Mouse (Mus musculus) layer of hippocampus, adult 11-12 months (tissue): ENCODE data around the gene Kif1a.

ENCODE experiments used
- DNase-seq: peaks from one replicate; pipeline ENCODE4 v3.0.0; 2022; ENCODE audit warnings: low spot score

Gene Kif1a

DNA sequence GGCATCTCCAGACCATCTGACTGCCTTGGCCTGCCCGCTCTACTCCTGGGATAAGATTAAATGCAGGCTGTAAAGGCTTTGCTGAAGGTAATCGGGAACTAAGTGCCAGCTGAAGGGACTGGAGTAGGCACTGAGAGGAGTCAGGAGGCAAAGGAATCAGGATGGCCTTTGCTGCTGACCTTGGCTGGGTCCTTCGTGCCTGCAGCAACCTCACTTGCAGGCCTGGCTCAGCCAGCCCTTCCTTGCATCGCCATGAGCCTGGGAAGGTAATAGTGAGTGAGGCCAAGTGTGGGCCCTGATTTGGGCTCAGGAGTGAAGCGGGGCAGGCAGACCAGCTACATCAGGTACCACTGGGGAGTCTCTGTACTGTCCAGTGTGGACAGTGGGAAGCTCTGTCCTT is 2.8 kb downstream of the Kif1a start:
- DNase-seq = no peak

DNA sequence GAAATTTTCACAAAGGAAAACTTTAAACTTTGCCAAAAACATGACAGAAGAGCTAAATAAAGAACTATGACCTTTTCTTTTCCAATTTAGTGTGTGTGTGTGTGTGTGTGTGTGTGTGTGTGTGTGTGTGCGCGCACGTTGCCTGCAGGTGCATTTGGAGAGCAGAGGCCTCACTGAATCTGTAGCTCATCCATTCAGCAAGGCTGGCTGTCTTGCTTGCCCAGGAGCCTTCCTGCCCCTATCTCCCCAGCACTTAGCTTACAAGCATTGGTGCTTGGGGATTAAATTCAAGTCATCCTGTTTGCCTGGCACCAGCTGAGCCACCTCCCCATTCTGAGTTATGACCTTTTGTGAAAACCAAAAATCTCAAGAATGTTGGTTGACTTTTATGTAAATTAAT is 9.2 kb downstream of the Kif1a start:
- no peak for DNase-seq

DNA sequence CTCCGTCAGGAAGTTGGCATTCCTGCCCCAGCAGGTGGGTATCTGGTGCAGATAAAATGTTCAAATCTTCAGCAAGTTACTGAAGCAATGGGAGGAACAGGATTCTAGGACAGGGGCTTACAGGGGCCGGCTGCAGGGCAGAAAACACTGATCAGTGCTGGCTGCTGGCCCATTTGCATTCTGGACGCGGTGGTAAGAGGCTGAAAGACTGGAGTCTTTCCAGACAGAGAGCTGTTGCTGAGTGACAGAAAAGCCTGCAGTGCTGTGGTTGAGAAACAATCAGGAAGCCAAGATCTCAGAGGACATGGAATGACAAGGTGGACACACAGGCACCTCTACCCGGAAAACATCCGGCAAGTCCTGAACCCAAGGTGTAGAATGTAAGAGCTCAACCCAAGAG is 16.6 kb downstream of the Kif1a start:
- no peak for DNase-seq

DNA sequence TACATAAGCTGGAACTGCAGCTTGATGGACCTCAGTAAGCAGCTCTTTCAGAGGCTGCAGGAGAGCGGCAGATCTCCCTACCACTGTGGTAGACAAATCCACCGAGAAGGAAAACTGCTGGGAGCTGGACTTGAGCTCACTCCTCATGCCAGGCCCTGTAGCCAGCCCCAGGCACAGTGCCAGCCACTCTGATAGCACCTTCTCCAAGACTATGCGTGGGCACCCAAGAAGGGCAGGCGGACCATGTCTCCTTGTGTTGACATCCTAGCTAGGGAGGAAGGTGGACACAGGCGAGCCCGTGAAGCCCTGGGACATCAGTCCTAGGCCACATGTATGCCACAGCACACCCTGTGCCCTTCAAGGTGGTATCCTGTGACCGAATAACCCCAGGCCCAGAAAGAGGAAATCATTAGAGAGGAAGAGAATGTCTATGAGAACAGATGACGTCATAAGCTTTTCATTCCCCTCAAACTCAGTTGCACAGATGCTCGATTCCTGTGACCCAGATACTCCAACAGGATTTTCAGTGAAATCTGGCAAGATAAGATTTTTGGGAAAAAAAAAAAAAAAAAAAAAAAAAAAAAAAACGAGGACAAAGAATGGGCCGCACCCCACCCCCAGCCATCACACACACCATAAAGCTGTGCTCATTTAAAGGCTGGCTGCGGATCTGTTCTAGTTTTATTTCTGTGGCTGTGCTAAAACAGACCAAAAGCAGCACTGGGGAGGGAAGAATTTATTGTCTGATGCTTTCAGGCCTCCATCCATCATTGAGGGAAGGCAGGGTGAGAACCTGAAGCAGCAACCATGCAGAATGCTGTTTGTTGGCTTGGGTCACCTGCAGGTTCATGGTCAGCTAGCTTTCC is 18.1 kb downstream of the Kif1a start:
- no peak for DNase-seq

DNA sequence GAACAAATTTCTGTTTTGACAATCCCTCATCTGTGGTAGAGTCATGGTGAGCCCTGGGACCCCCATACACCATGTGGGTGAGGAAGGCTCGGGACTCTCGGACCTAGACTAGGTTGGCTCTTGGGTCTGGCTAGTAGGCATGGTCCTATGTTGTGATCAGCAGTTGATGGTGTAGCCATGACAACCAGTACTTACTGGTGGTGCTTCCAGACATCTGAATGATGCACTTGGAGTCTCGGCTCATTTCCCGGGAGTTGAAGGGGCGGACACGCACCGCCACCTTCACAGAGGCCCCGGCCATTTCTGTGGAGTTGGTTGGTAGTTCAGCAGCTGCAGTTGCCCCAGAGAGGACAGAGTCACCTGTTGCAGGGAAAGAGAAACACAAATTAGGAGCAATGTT is 19.6 kb downstream of the Kif1a start:
- no peak for DNase-seq

DNA sequence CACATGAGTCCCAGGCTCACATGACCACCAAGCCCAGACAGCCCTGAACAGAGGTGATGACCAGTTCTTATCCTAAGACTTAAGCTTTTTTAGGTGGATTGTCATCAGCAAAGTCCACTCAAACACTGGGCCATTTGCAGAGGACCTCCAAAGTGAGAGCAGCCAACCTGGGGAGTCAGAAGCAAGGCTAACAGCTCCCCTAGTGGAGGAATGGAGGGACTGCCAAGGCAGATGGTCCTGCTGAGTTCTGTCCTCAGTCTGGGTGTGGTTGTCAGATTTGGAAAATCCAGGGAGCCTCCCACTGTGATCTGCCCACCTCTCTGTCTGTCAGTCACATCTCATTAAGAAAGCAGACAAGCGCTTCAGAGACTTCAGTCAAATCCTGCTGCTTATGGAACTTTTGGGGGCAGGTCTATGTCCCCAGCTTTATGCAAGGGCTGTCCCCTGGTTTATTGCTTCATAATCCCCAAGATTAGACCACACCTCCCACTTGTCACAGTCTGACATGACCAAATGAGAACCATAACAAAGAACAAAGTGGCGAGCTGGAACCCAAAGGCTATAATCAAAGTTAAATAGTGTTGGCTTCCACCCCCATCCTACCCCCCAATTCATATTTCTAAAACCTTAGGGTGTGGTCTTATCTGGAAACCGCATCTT is 20.7 kb downstream of the Kif1a start:
- DNase-seq = peak; percentile 74

DNA sequence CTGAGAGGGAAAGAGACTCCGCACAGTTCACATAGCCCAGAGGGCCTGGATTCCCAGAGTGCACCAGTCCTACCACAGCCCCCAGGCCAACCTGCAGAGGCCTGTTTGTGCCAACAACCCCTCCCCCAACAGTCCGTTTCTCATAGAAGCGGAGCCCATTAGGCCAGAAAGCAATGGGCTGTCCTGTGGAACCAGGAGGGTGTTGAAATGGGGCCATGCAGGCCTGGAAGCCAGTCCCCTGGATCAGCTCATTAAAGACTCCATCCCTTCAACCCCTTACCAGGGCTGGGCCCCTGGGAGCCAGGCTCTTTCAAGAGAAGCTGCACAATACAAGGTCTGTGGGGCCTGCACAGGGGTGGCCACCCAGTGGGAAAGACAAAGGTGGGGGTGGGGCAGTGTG is 22.1 kb downstream of the Kif1a start:
- DNase-seq = no peak

DNA sequence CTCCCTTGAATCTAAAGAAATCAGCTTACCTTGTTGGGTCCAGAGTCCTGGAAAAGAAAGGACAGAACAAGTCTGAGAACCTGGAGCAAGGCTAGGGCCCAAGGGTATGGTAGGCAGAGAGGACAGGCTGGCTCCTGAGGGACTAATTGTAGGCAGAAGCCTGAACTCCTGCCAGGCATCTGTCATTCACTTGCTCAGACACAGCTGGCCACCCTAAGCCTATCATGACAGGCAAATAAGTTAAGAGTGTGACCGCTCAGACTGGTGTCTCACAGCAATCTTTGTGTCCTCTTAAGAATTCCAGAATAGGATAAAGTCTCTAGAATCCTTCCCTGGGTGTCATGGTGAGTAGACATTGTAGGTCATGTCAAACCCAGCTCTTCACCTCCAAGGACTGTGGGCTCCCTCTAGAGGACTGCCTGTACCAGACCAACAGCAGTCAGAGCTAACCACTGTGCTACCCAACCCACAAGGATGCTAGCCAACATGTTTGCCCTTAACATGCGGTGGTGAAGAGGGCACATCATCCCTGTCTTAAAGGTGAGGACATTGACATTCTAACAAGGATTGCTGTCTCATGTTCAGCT is 29.4 kb downstream of the Kif1a start:
- no peak for DNase-seq

DNA sequence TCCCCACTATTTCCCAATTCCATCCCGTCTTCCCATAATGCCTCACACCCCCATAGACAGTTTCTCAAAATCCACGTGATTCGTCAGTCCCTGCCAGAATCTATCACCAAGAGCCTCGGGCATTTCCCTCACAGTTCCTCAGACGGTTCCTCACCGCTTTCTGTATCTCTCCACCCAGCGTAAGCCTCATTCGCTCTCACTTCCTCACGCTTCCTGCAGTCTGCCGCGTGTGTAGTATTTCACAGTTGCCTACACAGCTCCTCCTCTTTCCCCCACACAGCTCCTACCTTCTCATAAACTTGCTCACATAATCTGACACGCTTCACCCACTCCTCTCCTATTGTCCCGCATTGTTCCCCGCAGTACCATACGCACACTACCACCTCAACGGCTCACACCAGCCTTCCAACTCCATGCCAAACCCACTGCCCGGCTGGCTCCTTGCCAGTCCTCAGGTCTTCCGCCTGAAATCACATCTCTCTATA is 30.2 kb downstream of the Kif1a start:
- DNase-seq = no peak

DNA sequence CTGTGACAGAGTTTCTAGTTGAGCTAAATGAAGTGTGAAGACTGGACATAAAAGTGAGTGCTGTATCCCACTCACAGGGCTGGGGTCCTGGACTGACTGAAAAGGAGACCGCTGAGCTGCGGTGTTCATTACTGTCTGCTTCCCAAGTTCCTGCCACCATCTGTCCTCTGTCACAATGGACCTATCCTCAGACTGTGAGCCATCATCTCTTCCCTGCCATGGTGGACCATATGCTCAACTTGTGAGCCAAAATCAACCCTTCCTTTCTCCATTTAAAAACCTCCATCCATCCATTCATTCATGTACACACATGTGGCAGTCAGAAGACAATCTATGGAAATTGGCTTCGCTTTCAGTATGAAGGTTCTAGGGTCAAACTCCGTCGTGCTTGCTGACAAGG is 30.9 kb downstream of the Kif1a start:
- no peak for DNase-seq

DNA sequence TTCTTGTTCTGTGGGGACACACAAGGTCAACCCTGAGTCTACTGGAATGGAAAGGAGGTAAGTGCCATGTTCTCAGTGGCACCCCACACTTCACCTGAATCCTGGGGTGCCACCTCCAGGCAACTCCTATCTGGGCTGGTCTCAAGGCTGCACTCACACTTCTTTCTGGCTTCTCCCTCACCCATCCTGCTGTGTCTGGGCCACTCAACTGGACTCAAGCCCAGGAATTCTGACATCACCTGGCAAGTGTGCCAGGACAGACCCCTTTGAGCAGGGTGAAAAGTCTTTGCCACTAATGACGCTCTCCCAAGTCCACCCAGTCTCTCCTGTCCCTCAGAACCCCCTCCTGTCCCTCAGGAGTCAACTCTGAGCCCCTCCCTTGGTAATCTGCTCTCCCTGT is 33.2 kb downstream of the Kif1a start:
- no peak for DNase-seq

DNA sequence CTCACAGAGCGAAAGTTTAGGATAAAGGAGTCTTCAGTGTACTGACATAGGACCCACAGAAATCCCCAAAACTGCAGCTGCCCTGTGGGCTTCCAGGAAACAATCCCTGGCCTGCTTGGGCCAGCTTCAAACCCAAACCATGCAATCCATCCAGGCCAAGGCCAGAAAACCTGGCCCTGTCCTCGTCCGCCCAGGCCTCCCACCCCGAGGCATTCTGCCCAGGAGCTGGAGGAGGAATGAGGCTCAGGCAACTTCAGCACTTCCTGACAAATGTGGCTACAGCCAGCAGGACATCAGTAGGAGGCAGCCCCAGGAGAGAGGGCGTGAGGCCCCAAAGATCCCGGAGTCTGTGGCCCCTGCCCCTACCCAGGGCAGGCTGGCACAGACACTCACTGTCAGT is 36.1 kb downstream of the Kif1a start:
- DNase-seq = no peak

DNA sequence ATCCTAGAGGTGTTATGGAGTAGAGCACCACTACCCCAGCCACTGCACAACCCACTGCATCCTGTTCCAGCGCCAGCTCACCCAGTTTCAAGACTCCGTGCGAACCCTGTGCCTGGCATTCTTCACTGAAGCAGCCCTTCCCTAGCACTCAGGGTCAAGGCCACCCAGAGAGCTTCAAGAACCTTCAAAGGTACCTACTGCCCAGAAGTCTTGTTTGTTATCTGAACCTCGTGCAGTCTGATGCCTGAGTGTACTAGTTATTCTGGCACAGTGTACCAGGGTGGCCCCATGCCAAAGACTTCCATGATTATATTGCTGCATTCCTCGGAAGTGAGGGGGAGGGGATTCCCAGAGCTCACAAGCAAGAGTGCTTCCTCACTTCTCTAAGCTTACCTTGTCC is 38.1 kb downstream of the Kif1a start:
- DNase-seq = peak; percentile 43

DNA sequence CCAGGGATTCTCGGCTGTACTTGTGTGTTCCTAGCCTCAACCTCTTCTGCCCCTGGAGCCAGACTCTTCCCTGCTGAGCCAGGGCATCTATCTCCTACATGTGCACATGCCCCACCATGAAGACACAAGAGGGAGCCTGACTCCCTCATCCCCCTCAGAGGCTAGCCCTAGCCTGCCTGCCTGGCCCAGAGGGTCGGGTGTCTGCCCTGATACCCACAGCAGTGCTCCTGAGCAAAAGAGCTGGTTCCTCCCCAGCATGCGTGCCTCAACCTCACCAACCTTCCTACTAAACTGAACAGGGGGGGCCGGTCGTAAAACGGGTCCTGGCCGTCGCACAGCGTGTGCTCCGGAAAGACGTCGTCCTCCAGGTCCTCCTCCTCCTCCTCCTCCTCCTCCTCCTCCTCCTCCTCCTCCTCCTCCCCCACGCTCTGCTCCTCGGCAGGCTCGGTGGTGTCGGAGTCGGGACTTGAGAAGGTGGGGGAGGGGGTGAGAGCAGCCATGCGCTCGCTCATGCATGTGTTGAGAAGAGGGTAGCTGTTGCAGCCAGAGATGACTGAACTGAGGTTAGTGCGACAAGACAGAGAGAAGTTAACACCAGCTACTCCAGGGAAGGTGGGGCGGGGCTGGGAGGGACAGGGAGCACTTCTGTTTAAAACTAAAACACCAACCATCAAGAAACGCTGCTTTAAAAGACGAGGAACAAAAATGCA is 50.5 kb downstream of the Kif1a start:
- DNase-seq = no peak

DNA sequence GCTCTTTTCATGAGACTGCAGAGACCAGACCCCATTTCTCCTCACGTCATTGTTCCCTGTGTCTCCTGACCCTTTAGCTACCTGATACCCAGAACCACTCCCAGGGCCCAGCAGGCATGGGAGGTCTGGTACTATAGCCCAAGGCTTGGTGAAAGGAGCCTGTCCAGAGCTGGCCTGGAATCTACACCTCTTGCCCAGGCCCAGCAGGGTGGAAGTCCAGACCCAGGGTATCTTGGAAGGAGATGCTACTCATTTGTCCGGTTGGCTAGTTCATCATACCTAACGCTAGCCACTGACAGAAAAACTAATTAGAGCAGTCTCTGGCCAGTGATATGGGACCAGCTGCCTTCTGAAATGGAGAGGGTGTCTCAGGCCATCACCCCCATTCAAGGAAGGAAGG is 51.7 kb downstream of the Kif1a start:
- no peak for DNase-seq

DNA sequence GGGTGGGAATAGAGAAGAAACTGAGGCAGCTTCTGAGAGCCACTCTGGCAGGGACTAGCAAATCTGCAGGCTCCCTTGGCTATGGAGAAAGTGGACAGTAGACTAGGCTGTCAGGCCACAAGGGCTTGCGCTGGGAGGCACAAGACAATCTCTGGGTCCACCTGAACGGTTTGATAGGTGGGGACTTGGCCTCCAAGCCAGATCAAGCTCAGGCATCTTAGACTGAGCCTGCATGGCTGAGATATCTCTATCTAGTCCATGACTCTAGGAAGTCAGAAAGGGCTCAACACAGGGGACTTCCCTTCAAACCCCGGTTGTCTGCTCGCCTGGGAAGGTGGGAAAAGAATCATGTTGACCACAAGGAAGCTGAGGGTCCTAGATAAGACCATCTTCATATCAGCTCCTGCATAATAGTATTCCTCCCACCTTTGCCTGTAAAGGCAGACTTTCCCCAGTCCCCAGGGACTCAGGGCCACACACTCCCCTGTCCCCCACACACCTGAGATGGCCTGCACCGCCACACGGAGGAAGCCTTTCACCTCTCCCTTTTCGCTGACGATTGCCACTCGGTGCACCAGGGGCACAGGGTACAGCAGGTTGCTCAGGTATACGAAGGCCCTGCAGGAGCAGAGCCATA is 55.5 kb downstream of the Kif1a start:
- DNase-seq = no peak

DNA sequence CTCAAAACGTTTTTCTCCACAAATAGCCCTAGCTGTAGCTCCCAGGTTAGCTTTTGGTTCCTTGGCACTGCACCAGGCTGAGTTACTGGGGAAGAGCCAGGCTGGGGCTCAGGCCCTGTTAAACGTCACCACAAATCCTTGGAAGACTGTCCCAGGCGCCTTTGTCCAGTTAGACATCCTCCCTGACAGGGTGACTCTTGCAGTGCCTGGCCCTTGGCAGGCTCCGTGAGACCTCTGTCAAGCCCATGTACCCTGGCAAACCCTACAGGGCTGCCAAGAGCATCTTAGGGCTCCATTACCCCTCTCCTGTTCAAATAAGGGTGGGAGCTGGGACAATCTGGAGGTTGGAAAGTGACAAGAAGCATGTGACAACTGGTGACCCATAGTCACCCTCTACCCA is 65.8 kb downstream of the Kif1a start:
- no peak for DNase-seq

DNA sequence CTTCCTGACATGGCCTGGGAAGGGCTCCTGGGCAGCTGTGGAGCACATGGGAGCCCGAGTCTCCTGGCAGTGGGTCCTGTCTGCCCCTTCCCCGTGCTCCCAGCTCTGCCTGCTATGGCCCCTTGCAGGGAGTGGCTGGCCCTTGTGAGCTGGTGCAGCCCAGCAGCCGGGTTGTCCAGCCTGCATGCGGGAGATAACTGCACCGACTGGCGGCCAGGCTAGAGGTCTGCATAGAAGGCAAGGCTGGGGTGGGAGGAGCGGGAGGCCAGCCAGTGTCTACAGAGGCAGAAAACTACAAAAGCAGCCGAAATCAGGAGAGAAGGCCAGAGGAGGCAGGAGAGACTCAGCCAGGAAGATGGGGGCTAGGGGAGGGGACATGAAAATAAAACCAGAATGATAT is 67.8 kb downstream of the Kif1a start:
- no peak for DNase-seq

DNA sequence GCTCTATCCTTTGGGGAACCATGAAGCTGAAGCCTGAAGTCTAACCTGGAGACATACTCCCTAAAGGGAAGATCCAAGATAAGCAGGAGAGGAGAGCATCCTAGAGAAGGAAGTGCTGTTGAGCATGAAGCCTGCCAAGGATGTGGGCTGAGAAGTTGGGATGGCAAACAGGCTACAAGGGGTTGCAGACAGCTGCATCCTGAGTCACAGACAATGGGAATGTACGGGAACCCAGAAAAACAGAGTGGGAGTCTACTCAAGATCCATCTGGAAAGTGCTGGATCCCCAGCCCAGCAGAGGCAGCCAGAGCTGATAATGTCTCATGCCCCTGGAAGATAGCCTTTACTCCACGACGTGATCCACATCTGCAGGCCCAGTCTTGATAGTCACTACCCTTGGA is 70.6 kb downstream of the Kif1a start:
- no peak for DNase-seq

DNA sequence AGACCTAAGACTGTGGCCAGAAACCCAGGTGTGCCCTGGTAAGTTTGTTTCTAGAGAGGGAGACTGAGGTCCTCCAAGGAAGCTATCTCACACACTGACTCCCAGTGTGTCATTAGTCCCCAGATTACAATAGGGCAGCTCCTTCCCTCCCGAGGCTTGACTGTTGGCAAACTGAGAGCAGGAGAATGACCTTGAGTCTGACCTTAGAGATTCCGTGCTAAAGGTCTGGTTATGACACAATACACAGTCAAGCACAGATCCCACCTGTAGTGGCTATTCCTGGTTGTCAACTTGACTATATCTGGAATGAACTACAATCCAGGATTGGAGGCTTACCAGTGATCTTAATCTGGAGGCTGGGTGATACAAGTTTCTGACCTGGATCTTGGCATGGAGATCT is 71.7 kb downstream of the Kif1a start:
- no peak for DNase-seq

DNA sequence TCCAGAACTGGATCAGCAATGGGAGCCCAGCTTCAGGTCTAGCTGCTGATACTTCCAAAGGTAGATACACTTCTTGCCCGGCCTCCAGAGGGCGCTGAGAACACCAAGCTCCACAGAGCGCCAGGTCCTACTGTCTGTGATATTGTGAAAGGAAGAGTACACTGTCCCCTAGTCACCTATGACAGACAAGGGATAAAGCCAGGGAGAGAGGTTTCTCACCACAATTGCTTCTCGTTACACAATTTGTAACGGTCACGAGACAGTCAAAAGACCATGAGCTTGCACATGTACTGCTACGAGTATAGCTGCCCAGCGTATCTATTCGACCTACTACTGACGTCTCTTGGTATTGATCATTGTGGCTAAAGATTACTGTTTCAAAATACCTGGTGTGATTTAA is 72.4 kb downstream of the Kif1a start:
- no peak for DNase-seq

DNA sequence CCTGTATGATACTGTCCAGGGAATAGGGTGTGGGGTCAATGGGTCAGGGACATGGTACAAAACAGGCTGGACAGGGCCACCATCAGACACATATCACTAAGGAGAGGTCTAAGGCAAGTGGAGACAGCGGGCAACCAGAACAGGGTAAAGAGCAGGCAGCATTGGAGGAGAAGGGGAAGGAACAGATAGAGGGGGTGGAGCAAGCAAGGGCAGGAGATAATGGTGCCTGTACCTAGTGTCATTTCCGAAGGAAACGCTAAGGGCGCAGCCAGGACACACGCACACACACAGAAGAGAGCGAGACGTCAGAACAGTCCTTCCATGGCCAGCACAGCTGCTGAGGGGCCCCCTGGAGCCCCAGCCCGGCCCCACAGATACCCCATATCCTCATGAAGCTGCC is 75.2 kb downstream of the Kif1a start:
- no peak for DNase-seq
